Mouse (Mus musculus): ENCODE measurements at regions not wholly inside any gene's neighbourhood (a gene's known extent, or its start where the extent isn't known, plus 50 kb on each side); places are given as distances from the start of the nearest gene placed in this dataset.

DNA sequence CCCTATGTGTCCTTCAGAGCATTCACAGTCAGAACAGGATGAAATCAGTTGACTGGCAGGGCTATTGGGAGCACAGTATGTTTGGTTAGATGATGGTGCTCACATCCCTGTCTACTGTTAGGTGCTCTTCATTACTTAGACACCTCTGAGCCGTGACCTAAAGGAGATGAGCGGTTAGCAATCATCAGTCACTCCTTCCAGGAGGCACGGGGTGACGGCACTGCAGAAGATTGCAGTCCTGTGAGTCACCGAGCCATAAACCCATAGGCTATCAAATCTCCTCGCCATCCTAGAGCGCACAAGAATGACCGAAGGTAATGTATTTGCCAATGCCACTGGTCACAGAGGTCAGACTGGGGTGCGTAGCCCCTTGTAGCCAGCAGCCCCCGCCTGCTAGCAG, 176.8 kb upstream of the Arl4c start:
- no peak for DNase-seq (ENCODE audit: inconsistent age in 2 of 2, low spot score in 1 of 2)

DNA sequence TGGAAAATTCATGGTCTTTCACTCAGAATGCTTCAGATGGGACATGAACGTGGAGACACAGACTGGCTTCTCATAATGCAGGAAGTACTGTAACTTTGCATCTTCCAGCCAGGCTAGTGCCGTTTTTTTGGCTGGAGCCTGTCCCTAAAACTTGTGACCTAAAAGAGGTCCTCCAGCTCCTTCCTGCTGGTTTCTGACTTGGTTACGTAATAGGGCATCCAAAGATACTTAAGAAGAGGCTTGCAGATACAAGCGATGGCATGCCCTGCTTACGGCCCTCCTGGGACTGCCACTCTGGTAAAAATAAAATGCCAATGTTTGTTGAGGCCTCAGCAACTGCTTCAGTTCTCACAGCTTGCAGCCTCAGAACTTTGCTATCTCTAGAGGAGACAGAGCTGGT, 177.3 kb upstream of the Arl4c start:
- DNase-seq (ENCODE audit: inconsistent age in 2 of 2, low spot score in 1 of 2): no peak

DNA sequence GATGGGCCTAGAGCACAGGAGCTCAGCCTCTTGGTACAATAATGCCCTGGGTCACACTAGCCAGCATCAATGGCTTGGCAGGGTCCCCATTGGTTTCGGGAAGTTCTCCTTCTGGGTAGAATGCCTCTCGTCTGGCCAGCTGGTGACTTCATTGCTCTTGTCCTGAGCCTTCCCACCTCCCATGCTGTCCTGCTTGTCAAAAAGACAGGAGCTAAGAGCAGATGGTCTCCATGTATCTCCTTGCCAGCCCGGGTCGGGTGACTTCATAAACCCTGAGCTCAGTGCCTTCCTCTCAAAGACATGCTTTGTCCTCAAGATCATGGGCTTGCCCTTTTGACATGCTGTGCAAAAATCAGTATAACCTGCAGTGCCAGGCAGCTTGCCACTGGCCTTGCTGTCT, 179.2 kb upstream of the Sh3bp4 start:
- no peak for DNase-seq (ENCODE audit: inconsistent age in 2 of 2, low spot score in 1 of 2)

DNA sequence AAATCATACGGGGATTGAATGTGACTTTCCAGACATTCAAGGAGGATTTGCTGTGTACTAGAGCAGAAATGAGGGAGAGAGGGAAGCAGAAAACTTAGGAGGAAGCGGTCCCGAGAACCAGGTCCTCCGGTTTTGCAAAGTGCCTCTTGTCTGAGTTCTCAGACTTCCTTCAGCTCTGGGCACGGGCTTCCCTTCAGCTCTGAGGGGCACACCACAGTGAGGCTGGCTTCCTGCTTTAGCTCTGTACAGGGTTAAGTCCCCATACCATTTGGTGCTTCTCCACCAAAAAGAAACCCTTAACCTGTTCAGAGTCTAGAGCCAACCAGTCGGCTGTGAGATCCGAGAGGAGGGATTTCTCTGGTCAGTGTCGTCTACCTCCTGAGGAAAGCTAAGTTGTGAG, 167.8 kb upstream of the Sh3bp4 start:
- DNase-seq (ENCODE audit: inconsistent age in 2 of 2, low spot score in 1 of 2): no peak

DNA sequence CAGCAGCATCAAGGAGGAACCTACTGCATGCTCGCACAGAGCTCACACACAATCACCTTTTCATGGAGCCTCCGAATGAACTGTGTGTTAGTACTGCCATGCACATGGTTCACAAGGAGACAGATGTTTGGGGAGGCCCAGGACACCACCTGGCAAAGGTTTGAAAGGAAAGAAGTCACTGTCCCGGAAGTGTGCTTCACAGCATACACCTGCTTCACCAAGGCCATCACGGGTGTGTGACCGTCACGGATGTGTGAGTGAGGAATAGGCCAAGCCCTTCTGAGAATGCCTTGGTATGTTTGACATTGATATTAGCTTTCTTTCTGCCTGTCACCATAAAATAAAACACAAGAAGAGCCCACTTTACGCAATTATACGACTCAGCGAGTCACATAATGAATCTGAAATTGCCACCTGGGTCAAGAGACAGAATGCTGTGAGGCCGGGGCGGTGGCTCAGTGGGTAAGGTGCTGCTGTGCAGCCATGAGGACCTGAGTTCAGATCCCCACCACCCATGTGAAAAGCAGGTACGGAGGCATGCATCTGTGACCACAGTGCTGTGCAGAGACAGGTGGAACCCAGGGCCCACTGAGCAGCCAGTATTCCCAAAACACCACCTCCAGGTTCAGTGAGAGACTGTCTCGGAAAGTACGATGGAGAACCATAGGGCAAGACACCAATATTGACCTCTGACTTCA, 162.3 kb upstream of the Sh3bp4 start:
- no peak for DNase-seq (ENCODE audit: inconsistent age in 2 of 2, low spot score in 1 of 2)

DNA sequence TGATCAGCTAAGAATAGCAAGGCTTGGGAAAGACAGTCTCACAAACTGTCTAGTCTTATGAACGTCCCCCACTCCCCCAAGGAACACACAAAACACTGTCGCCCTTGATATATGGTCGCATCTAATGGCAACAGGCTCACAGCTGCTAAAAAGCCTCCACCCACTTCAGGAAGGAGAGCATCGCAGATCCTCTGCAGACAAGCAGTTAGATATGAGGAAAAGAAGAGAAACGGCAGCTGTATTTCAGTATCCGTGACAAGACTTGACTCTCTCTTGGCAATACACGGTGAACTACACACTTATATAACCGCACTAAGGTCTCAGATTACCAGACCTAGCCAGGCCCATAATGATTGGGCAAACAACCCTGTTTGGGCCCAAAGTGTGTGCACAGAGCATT, 161.5 kb upstream of the Sh3bp4 start:
- no peak for DNase-seq (ENCODE audit: inconsistent age in 2 of 2, low spot score in 1 of 2)

DNA sequence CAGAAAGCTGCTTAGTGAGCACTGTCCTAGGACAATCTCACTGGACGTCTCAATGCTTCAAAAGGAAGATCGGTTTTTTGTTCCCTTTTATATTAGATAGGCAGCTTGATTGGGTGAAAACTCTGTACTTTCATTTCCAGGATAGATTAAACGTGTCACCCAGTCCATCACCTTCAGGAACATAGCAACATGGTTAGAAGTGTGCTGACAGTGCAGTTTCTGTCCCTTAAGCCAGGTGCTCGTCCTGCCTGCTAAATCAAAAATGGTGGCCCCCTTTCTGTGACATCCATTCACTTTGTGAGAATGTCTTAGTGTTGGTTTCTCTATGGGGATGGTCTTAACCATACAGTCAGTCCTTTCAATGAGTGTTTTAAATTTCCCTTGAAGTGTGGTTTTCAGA, 160.9 kb upstream of the Sh3bp4 start:
- DNase-seq (ENCODE audit: inconsistent age in 2 of 2, low spot score in 1 of 2): no peak

DNA sequence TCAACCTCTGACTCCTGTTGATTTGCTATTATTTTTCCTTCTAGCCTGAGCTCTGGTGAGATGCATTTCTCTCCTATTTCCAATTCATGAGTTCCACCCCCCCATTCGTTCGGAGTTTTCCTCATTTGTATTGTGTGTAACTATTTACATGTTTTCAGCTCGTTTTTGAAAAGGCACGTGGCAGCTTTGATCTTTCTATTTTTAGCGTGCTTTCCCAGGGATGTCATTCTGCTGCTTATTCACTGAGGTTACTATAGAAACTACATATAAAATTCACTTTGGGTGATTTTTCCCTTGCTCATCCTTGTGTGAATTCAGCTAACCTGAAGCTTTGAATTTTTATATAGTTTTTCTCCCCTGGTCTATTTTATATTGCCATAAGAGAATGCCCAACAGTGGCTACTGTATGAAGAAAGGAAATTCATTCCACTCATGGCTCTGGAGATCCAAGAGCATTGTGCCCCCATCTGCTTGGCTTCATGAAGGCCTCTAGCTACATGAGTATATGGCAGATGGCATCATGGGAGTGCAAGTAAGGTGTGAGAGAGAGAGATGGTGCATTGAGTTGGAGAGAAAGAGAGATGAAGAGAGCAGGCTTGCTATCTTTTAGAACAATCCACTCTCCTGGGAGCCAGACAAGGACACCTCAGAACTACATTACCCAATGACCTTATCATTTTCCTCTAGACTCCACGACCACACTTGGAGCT, 160.2 kb upstream of the Sh3bp4 start:
- DNase-seq (ENCODE audit: inconsistent age in 2 of 2, low spot score in 1 of 2): no peak

DNA sequence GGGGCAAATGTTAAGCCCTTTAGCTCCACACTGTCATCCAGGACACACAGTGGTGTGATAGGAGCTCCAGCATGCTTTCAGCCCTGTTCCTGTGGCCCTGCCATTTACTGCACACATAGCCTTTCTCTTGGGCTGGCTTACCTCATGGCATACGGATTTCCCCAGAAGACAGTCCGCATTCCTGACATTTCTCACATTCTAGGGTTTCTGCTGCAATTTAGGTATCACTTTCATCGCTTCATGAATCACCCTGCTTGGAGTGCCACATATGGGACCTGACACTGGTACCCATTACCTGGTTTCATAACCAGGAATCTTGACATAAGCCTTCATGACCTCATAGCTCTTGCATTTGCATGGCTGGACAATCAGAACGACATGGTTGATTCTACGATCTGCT, 158.5 kb upstream of the Sh3bp4 start:
- no peak for DNase-seq (ENCODE audit: inconsistent age in 2 of 2, low spot score in 1 of 2)

DNA sequence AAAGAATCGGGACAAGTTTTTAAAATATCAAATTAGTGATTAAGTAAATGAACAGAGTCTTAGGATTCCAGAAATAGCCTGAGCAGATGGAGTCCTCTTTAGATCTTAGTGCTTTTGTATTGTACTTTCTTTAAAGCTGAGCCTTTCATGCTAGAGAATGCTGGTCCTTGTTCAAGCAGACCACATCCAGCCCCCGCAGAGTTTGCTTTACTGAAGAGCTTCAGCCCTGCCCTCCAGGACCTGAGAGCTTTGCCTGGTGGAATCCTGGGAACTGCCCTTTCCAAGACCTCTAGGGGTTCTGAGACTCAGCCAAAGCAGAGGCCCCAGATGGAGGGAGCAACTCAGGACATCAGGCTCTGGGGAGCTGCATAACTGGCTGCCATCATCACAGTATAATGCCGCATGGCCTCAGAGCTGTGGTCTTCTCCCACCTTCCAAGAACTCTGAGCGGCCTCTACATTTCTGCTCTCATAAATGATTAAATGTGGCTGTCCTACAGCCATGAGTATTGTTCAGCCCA, 153.6 kb upstream of the Sh3bp4 start:
- DNase-seq (ENCODE audit: inconsistent age in 2 of 2, low spot score in 1 of 2): no peak

DNA sequence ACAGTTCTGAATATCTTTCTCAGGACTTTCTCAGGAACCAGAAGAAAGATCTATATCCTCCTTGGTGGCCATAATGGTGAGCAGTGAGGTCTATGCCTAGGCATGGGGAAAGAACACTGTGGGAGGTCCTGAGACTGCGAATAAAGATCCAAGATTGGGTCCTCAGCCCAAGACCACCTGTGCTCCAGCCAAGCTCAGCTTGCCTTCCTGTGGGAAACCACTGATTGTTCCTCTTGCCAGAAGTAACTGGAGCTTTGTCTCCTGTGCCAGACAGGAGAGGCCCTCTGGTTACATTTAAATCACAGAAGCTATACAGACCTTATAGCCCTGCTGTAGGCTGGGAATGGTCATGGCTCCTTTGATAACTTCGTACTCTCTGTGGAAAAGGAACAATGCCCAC, 148.8 kb upstream of the Sh3bp4 start:
- no peak for DNase-seq (ENCODE audit: inconsistent age in 2 of 2, low spot score in 1 of 2)

DNA sequence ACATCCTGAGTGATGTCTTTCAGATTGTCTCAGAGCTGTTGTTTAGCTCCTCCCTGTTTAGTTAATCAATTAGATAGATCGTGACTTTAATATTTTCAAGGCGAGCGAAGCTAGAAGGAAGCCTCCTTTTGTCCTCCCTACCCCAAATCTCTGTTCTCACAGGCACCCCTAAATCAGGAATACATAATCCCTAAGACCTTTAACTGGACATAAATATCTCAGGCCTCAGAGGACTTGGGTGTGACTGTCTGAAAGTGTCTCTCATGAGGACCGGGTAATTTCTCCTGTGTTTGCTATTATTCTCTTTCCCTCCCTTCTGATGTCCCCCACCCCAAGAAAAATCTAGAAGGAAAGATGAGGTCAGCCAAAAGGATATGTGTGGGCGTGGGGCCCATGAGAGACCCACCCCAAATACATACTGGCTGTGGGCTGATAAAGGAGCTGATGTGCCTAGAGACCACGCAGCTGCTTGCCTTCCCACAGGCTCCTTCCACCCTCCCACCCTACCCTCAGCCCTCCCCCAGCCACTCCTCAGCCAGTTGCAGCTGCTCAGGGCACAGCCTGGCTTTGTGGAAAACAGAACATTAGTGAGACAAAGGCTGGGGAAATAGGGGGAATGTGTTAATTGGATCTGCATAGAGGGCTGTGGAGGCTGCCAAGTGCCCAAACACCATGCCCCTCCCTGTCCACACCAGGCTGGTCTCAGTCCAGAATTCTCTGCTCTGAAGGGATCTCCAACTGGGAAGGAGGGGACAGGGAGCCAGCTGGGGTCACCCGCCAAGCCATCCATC, 146.2 kb upstream of the Sh3bp4 start:
- no peak for DNase-seq (ENCODE audit: inconsistent age in 2 of 2, low spot score in 1 of 2)

DNA sequence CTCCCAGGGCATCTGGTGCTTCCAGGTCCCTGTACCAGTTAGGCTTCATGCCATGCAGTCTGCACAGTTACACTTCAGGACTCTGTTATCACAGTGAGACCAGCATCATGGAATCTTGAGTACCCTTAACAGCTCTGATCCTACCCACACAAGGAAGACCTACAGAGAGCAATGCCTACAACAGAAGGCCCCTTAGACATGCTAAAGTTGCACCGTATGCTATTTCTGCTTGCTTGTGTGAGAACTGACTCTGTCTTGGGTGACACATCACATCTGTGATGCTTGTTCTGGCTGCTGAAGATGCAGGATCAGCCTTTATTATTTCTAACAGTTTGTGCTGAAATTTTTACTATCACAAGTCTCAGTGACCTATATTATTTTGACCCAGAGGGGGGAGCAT, 135.0 kb upstream of the Sh3bp4 start:
- DNase-seq (ENCODE audit: inconsistent age in 2 of 2, low spot score in 1 of 2): no peak

DNA sequence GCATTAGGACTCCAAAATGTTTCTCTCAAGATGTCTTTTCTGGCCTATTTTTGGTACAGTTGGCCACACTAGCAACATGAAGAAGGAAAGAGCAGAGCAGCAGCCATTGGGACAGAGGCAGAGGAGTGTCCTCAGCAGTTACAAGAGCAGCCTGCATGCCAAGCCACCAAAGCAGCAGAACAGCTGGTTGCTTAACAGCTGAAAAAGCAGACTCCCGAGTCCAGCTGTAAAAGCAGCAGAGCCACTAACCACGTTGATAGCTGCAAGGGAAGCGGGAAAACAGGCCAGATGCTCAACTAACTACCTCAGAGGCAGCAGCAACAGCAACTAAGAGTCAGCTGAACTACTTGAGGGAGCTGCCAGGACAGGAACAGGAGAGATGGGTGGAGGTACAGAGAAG, 134.4 kb upstream of the Sh3bp4 start:
- no peak for DNase-seq (ENCODE audit: inconsistent age in 2 of 2, low spot score in 1 of 2)

DNA sequence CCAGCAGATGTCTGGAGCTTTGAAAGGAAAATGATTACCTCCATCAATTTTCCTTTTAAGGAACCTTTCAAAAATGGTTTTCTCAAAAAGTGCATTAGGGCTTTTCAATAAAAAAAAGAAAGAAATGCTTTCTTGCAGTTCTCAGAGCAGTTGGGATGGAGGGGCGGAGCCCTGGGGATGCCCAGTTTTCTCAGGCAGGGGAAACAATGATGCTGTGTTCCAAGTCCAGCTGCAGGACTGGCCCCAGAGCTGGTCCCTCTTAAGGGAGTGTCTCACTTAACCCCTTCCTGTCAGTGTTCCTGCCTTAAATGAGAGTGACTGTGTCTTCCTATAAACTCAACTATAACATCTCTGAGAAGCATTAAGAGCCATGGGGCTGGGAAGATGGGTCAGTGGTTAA, 132.9 kb upstream of the Sh3bp4 start:
- DNase-seq (ENCODE audit: inconsistent age in 2 of 2, low spot score in 1 of 2): no peak

DNA sequence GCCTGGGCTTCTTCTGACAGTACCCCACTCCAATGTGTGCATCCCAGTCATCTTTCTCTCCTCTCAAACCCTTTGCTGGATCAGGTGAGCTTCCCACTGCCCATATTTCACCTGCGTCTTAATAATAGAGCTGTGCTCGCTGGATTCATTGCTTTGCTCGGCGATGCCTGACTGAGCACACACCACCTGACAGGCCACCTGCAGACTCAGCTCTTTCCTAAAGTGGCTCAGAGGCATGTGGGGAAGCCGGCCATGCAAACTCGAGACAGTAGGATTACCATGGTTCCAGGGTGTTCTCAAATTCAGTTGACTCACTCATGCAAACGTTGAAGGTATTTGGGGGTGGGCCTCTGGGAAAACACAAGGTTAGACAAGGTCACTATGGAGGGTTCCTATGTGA, 131.8 kb upstream of the Sh3bp4 start:
- no peak for DNase-seq (ENCODE audit: inconsistent age in 2 of 2, low spot score in 1 of 2)

DNA sequence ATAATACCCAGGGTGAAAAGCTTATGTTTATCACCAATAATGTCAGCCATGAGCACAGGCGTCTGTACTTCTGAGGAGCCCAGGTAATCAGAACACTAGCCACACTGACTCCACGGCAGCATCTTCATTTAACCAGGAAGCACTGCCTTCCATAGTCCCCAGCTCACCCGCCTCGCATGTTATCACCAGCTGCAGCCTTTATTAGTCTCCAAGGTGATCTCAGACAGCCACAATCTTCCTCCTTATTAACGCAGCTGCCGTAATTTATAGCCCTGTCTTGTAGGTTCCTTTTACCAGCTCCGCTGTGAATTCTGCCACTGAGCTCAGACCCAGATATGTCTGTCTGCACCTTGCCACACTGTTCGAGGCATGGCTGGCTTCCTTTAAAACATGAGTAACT, 127.2 kb upstream of the Sh3bp4 start:
- no peak for DNase-seq (ENCODE audit: inconsistent age in 2 of 2, low spot score in 1 of 2)

DNA sequence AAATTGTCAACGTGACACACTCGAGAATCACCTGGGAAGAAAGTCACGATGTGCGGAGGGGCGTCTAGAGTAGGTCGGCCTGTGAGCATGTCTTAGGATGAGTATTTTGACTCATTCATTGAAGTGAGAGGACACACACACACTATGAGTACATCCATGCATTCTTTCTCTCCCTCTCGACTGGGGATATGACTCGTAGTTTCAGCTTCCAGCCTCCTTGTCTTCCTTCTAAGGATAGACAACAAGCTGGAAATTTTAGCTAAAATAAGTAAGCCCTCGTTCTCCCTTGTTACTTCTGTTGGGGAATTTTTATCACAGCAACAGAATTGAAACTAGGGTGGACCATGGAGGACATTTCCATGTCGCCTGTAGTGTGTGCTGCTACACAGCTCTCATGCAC, 124.3 kb upstream of the Sh3bp4 start:
- DNase-seq (ENCODE audit: inconsistent age in 2 of 2, low spot score in 1 of 2): no peak

DNA sequence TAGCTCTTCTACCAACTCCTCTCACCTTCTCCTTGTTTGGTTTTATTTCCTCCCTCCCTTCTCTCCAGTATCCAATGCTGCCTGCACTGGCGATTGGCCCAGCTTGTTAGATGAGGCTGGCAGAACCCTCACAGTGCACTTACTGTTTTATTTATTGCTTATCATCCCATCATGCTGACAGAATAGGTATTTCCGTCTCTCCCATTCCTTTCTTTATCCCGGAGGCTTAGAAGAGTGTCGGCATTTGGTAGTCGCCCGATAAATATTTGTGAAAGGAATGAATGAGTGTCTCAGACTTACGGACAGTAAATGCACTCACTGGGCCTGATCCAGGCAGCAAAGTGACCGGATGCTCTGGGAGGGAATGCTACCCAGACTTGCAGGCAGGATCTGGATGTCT, 123.8 kb upstream of the Sh3bp4 start:
- DNase-seq (ENCODE audit: inconsistent age in 2 of 2, low spot score in 1 of 2): no peak

DNA sequence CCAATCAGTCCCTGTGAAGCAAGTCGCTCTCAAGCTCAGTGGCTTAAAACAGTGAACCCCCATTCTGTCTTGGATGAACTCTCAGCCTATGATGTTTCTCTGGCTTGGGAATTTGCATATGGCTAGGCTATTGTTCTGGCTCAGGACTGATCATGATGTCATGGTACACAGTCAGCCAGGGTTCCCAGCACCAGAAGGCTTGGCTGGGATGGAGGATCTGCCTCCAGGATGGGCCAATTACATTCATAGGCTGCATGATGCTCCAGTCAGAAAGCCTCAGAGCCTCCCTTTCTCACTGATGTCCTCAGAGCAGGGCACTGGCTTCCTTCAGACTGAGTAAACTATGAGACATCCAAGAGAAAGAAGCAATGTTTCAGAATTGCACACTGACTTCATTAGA, 120.3 kb upstream of the Sh3bp4 start:
- DNase-seq (ENCODE audit: inconsistent age in 2 of 2, low spot score in 1 of 2): no peak

DNA sequence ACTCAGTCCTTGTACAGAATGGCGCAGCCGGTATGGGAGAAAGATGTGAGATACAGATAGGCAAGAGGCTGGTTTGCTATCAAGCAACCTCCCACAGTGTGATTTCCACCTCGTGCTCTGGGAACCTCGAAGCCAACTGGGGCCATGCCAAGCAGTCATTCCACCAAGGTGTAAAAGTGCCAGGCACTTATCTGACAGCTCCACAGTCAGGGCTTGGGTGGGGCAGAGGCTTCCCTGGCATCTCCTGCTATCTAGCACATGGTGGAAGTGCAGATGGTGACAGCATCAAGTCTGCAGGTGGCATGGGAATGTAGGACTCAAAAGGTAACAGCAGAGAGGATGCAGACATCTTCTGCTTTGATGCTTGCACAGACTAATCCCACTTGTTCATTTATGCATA, 116.7 kb upstream of the Sh3bp4 start:
- DNase-seq (ENCODE audit: inconsistent age in 2 of 2, low spot score in 1 of 2): no peak

DNA sequence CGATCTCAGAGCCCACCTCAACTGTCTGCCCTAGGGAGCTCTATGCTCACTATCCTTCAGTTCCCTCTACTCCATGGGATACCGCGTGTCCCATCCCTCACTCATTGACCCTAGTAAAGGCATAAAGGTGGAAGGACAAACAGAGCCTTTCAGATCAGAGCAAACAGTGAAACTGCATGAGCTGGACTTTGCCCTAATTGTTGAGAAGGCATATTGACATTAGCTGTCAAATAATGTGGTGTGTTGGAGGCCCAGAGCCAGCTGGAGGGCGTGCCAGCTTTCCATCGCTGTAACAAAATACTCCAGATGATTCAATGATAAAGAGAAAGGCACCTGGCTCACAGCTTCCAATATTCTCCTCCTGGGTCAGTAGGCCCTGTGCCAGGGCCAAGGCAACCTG, 115.4 kb upstream of the Sh3bp4 start:
- no peak for DNase-seq (ENCODE audit: inconsistent age in 2 of 2, low spot score in 1 of 2)
